Mouse (Mus musculus): ENCODE data around the gene Glra4. TPM values are rescaled to one million over a fixed set of nuclear protein-coding genes. Genes with fewer than 3 reads are reported as not detected.

The Glra4 gene
- polyA plus RNA-seq, 1 experiment from 2014 or later, result 0.14 TPM

DNA sequence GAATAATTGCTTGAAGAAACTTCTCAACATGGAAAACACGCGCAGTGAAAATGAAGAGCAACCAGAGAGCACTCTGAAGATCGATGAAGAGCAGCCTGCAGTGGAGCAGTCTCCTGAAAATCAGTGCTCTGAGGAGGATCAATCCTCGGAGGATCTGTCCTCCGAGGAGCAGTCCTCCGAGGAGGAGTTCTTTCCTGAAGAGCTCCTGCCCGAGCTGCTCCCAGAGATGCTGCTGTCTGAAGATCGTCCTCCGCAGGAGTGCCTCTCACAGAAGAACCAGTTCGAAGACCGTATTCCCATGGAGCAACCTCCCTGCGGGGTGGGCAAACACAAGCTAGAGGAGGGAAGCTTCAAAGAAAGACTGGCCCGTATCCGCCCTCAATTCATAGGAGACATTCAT is 71.2 kb downstream of the Glra4 start:
- Histone ChIP-seq H3K9ac (replicated peaks; ENCODE audit: low read length) (peak overlapping the region; percentile 68), H3K36me3 (replicated peaks; ENCODE audit: control insufficient read depth, insufficient read depth, low read depth, low read length) (no peaks in the 10 kb centered on the region), H3K27ac (replicated peaks; ENCODE audit: low read depth, low read length) (peak overlapping the region; percentile 35; the same call in 1 of the 2 replicates), H3K9me3 (replicated peaks; ENCODE audit: control insufficient read depth, low read length) (no peaks in the 10 kb centered on the region), H3K4me3 (ENCODE audit: low read depth, low read length) (peak overlapping the region; percentile 49), H3K4me2 (ENCODE audit: low read depth, low read length) (peak overlapping the region; percentile 48), H3K4me1 (ENCODE audit: control insufficient read depth, insufficient read depth, low read length) (no peaks in the 10 kb centered on the region), H3K27me3 (ENCODE audit: control insufficient read depth, insufficient read depth, low read length) (no peaks in the 10 kb centered on the region)
- 29% methylated on average over 14 of the region's 14 CpGs for WGBS
- ATAC-seq (replicated peaks; ENCODE audit: insufficient number of reproducible peaks, low FRiP score, low TSS enrichment, low read depth), result no peak
- DNase-seq (ENCODE audit: low spot score), result no peak

DNA sequence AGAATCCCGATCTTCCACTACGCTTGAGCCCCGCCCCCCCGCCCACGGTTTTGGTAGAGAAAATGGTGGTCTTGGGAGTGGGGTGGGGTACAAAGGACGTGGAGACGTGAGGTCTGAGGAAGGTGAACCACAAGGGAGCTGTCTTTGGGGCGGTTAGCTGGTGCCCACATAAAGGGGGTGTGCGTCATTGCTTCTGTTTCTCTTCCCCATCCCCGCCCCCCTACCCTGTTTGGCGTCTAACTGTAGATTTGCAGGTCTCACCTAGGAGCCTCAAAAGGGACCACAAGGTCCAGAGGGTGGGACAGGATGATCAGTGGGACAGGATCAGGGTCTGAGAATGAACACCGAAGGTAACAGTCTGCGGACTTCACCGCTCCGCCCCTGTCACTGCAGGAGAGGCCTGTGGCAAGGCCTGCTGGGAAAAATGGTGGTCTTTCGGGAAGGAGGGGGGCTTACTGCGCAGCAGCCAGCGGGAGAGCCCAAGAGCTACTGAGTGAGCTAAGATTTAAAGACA is 71.7 kb downstream of the Glra4 start:
- peak overlapping the region; percentile 48 for H3K4me2 ChIP-seq (ENCODE audit: low read depth, low read length)
- DNase-seq (ENCODE audit: low spot score) (peak; percentile 66), ATAC-seq (replicated peaks; ENCODE audit: insufficient number of reproducible peaks, low FRiP score, low TSS enrichment, low read depth) (peak; percentile 86)
- peak overlapping the region; percentile 52 for H3K27ac ChIP-seq (replicated peaks; ENCODE audit: low read depth, low read length)
- 11% methylated on average over 18 of the region's 18 CpGs for WGBS
- H3K4me1 ChIP-seq (ENCODE audit: control insufficient read depth, insufficient read depth, low read length), result no peaks in the 10 kb centered on the region
- no peaks in the 10 kb centered on the region for H3K27me3 ChIP-seq (ENCODE audit: control insufficient read depth, insufficient read depth, low read length)
- H3K9ac ChIP-seq (replicated peaks; ENCODE audit: low read length), result peak overlapping the region; percentile 68
- no peaks in the 10 kb centered on the region for H3K9me3 ChIP-seq (replicated peaks; ENCODE audit: control insufficient read depth, low read length)
- H3K4me3 ChIP-seq (ENCODE audit: low read depth, low read length), result peak overlapping the region; percentile 49
- no peaks in the 10 kb centered on the region for H3K36me3 ChIP-seq (replicated peaks; ENCODE audit: control insufficient read depth, insufficient read depth, low read depth, low read length)

Other genes with a start within 250 kb of the Glra4 start
- gene Kir3dl2, start 236.1 kb downstream of the Glra4 start, polyA plus RNA-seq (2014; fragmentation: Nextera tagmentation; extraction: Ambion mirVana), result not detected in 2 replicates
- 6.7 and 8.2 TPM in 2 replicates for gene Tceal3, start 189.3 kb downstream of the Glra4 start, polyA plus RNA-seq (2014; fragmentation: Nextera tagmentation; extraction: Ambion mirVana)
- gene Tceal1, start 72.2 kb downstream of the Glra4 start, polyA plus RNA-seq (2014; fragmentation: Nextera tagmentation; extraction: Ambion mirVana), result 9.5 and 11.5 TPM in 2 replicates
- gene Morf4l2, start 36.5 kb downstream of the Glra4 start, polyA plus RNA-seq (2014; fragmentation: Nextera tagmentation; extraction: Ambion mirVana), result 688 and 708 TPM in 2 replicates
- 15.8 and 16.0 TPM in 2 replicates for gene Plp1, start 42.5 kb upstream of the Glra4 start, polyA plus RNA-seq (2014; fragmentation: Nextera tagmentation; extraction: Ambion mirVana)
- 0.77 and 1.6 TPM in 2 replicates for gene Rab9b, start 88.6 kb upstream of the Glra4 start, polyA plus RNA-seq (2014; fragmentation: Nextera tagmentation; extraction: Ambion mirVana)
- not detected in 2 replicates for gene H2bfm, start 147.2 kb upstream of the Glra4 start, polyA plus RNA-seq (2014; fragmentation: Nextera tagmentation; extraction: Ambion mirVana)
- 92.4 and 92.5 TPM in 2 replicates for gene Tmsb15b2, start 195.4 kb upstream of the Glra4 start, polyA plus RNA-seq (2014; fragmentation: Nextera tagmentation; extraction: Ambion mirVana)
- gene Tmsb15l, start 196.7 kb upstream of the Glra4 start, polyA plus RNA-seq (2014; fragmentation: Nextera tagmentation; extraction: Ambion mirVana), result 11.8 and 12.9 TPM in 2 replicates
- gene Tmsb15b1, start 196.7 kb upstream of the Glra4 start, polyA plus RNA-seq (2014; fragmentation: Nextera tagmentation; extraction: Ambion mirVana), result 30.6 and 35.8 TPM in 2 replicates
- 59.5 and 61.3 TPM in 2 replicates for gene Zcchc18, start 213.0 kb upstream of the Glra4 start, polyA plus RNA-seq (2014; fragmentation: Nextera tagmentation; extraction: Ambion mirVana)